Mouse (Mus musculus) lung, adult 18-20 months (tissue): ENCODE measurements at regions not wholly inside any gene's neighbourhood (a gene's known extent, or its start where the extent isn't known, plus 50 kb on each side); places are given as distances from the start of the nearest gene placed in this dataset.
A peak's percentile ranks its signal among the peaks of the same experiment; 100 is the strongest.

Source experiments
- DNase-seq, 2 experiments: peaks; one replicate each; pipeline ENCODE4 v3.0.0; 2022; ENCODE audit warnings: mixed read lengths in 2 of 2

- no peak for DNase-seq
Observed at GRCm38 (mm10) chr12:94155110-94155858, 1536.7 kb upstream of the Flrt2 start.

- no peak for DNase-seq
Observed at GRCm38 (mm10) chr12:94182358-94182757, 1509.7 kb upstream of the Flrt2 start.

GRCm38 (mm10) chr12:94190620-94191081 is 1501.4 kb upstream of the Flrt2 start:
- peak in 1 of 2 experiments; percentile 7 for DNase-seq

GRCm38 (mm10) chr12:94217906-94218305 is 1474.1 kb upstream of the Flrt2 start:
- no peak for DNase-seq

DNA sequence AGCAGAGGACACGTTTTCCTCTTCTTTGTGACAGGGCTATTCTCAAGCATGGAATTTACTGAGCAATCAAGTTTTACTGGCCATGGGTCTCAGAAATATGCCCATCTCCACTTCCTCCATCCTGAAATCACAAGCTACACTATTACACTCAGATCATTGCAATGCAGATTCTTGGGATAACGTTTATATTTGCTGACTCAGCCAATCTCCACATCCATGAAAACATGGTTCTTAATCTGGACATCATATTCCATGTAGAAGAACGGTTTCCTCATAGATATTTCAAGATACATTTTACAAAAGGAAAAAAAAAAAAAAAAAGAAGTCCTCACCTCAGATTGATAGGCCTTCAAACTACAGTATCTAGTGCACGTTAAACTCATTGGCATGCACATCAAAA is 1462.1 kb upstream of the Flrt2 start:
- DNase-seq: no peak

DNA sequence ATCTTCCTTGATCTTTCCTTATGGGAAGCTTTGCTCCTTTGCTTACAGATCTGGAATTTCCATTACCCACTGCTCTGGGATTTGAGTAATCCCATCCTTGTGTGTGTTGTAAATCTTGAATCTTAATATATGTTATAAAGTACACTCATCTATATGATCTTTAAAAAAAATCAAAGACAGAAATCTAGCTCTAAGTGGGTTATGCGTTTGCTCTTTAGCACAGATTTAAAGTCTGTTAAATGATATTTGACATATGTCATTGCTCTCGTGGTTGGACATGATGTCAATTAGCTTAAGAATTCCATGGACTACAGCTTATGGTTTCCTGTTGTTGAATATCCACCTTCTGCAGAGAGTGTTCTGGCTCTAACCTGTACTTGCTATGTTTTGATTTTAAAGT is 1446.7 kb upstream of the Flrt2 start:
- DNase-seq: no peak

DNA sequence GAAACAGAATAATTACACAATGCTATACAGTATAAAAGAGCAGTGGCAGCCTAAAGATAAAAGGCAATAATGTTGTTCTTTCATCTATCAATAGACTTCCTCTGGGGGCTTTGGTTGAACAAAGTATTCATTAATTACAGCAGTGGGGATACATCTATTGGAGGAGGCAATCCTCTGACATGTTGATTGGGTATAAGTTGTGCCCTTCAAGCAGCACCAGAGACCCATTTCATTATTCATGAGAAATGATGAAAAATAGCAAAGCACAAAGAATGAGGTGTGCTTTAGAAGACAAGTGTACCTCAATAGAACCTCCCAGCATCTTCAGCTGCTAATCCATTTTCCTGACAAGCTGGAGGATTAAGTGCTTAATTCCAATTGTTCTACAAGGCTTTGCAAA is 1444.7 kb upstream of the Flrt2 start:
- no peak for DNase-seq

- DNase-seq: no peak
Observed at GRCm38 (mm10) chr12:94252957-94253633, 1438.9 kb upstream of the Flrt2 start.

- peak in 1 of 2 experiments; percentile 5 for DNase-seq
Observed at GRCm38 (mm10) chr12:94280946-94281345, 1411.1 kb upstream of the Flrt2 start.

DNA sequence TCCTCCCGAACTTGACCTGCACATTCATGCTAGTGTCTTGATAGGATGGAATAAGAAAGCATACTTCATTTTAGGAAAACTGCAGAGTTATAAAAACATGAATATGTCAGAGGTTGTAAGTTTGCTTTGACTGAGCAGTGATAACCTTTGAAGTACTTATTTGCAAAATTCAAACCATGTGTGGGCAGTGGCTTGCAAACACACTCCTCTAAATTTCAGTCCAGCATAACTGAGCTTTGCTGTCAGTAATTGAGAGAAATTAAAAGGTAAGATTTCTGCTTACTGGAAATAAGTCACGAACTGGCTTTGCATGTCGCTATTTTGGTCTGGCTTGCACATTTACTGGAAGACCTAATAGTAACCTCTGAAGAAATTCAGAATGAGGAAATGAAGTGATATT is 1409.1 kb upstream of the Flrt2 start:
- DNase-seq: no peak

DNA sequence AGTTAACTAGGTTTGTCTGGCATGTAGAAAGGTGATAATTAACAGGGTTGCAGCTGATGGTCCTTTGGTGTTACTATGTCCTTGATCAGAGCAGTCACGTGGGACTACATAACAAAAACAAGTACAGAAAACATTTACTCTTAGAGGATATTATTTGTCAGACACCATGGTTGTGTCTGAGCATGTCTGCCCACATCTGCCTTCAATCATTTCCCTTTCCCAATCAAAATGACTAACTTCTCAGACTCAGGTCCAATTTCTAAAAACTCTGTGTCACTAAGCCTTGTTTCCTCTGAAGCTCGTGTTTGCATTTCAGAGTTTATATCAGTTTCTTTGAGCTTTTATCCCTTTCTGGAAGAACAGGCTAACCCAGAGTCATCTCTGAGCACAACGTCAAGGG is 1408.5 kb upstream of the Flrt2 start:
- DNase-seq: no peak

DNA sequence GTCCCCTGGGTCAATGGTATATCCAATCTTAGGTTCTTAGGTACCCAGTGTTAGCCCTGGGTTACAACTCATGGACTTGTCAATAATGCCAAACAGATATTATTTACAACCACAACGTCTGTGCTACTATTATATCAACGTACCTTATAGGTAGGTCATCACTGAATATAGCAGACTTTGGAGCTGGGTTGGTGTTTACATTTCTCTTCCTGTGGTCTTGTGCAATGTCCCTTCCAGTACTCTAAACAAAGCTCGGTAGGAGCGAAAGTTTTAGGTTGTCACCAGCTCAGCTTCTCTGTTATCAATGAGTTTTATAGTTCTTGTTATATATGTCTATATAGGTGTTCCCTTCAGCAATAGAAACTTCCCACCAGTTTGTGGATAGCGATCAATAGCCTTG is 1394.2 kb upstream of the Flrt2 start:
- no peak for DNase-seq

- DNase-seq: no peak
Observed at GRCm38 (mm10) chr12:94332351-94332750, 1359.7 kb upstream of the Flrt2 start.

- no peak for DNase-seq
Observed at GRCm38 (mm10) chr12:94334671-94335070, 1357.4 kb upstream of the Flrt2 start.

- no peak for DNase-seq
Observed at GRCm38 (mm10) chr12:94349623-94350156, 1342.3 kb upstream of the Flrt2 start.

DNA sequence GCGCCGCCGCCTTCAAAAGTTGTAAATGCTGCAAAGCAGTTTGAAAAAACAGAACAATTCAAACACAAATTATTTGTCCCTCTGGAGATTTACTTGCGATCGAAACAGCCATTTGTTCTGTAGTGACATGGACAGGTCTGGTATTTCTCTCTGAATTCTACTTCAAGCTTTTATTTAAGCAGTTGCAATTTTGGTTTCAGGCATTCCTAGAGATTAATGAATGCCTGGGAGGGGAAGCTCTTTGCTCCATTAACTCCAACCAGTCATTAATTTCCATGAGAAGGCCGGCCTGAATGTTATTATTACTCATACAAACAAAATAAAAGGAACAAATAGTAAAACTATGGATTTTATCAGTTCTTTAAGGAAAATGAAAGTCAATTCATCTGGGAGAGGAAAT is 1327.8 kb upstream of the Flrt2 start:
- DNase-seq: no peak

DNA sequence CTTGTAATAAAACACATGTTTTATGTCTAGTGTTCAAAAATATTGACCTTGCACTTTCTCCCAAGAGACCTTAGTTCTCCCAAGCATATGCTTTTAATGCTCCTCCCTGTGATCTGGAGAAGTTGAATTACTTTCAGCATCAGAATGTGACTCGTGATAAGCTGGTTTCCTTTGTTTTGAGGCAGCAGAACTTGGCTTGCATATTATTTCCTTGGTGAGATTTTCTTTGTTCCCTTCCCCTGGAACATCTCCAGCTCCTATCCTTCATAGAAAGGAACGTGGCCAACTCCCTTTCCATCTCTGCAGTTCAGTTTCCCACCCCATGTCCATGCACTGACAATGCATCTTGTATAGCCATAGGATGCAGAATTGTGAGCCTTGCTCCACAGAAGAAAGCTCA is 1292.0 kb upstream of the Flrt2 start:
- no peak for DNase-seq

DNA sequence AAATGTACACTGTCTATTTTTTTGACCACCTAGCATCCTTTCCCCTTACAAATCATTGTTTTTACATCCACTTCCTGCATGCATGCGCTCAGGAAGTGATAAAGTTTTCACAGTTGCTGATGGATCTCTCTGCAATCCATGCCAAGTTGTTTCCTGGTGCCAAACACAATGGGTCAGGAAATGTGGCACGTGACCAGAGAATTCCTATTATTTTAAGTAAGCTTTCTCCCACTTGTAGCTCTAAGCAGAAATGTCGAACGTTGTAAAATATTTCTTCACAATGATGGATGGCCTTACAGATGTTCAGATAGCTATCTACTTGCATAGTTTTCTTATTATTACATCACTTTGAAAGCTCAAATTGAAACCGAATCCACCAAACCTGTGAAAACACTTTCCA is 1271.1 kb upstream of the Flrt2 start:
- peak; percentile 10 to 16 for DNase-seq

- no peak for DNase-seq
Observed at GRCm38 (mm10) chr12:94421743-94422142, 1270.3 kb upstream of the Flrt2 start.

DNA sequence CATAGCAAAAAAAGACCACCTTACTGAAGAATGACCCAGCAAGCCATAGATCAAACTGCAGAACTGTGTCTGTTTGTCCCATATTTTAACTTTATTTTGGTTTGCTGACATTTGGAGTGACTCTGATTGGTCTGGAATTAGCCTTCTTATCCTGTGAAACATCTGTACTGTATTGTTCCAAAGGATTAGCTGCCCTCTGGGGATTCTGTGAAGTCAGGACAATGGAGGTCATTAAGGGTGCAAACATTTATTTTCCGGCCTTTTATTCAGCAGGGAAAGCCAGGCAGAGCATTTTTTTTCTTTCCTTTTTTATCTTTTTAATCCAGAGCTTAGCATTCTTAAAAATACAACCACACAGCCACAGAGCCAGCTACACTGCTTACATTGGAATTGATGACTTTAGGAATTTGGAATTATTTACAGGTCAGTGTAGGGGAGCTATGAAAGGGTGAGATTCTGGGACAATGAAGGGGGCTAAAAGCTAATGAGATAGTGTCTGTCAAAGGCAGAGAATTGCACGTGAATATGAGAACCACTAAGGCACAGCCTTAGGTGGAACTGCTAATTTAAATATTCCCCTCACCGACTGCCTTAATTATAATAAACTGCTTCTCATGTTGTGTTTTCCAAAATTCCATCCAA is 1267.6 kb upstream of the Flrt2 start:
- DNase-seq: no peak

GRCm38 (mm10) chr12:94449517-94449916 is 1242.5 kb upstream of the Flrt2 start:
- DNase-seq: no peak

GRCm38 (mm10) chr12:94468027-94468426 is 1224.0 kb upstream of the Flrt2 start:
- no peak for DNase-seq

DNA sequence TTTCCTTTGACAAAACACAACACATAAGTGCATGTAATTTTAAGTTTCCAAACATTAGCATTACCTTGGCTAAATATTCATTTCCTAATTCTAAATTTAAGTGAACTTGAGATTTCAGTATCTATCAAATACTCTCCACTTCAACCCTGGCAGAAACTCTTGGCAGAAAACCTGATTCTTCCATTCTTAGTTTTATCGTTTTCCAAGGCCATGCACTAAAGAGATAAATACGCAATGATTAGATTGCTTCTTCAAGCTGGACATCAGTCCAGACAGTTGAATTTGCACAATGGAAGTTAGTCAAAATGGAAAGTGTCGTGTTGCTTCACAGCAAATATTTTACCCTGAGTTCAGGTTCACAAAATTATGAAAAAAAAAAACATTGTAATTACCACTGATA is 1223.4 kb upstream of the Flrt2 start:
- DNase-seq: no peak

GRCm38 (mm10) chr12:94469850-94470249 is 1222.2 kb upstream of the Flrt2 start:
- no peak for DNase-seq
